Mouse (Mus musculus) kidney, postnatal 14 days (tissue): ENCODE results near the gene Gm10401.
A peak's percentile ranks its signal among the peaks of the same experiment; 100 is the strongest.
"Not testable (repeated sequence)": the region's sequence is repeated elsewhere in the genome, so short reads cannot be mapped to it uniquely, and the experiment has no call there.

Source experiments
- DNase-seq: peaks from one replicate; pipeline ENCODE4 v3.0.0; 2022; ENCODE audit warnings: mixed read lengths

Gm10401 gene

DNA sequence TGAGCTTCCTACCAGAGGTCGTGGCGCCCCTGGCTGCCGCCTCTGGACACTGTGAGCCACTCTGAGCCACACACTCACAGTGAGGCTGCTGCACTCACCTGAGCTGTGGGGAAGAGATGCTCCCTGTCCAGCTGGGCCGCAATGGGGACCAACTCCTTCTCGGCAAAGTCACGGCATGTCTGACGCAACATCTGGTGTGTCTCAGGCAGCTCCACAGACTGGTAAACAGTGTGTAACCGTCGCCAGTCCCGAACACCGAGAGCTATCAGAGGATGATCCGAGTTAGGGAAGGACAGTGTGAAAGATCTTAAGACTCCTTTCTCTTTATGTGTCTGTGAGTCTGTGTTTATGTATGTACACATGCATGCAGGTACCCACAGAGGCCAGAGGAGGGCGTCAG is 19.4 kb upstream of the Gm10401 start:
- DNase-seq, result no peak

DNA sequence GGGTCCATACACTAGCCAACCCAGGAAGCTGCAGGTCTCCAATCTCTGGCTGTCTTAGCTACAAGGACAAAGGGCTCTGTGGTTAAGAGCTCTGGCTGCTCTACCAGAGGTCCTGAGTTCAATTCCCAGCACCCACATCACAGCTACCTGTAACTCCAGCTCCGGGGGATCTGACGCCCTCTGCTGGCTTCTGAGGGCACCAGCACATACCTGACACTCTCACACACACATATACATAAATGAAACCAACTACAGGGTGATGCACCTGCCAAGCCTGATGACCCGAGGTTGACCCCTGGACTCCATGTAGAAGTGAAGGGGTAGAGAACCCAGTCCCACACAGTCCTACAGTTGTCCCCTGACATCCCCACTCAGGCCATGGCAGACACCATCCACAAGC is 18.3 kb upstream of the Gm10401 start:
- no peak for DNase-seq

GRCm38 (mm10) chr5:115114501-115114900 is 16.4 kb upstream of the Gm10401 start:
- no peak for DNase-seq

DNA sequence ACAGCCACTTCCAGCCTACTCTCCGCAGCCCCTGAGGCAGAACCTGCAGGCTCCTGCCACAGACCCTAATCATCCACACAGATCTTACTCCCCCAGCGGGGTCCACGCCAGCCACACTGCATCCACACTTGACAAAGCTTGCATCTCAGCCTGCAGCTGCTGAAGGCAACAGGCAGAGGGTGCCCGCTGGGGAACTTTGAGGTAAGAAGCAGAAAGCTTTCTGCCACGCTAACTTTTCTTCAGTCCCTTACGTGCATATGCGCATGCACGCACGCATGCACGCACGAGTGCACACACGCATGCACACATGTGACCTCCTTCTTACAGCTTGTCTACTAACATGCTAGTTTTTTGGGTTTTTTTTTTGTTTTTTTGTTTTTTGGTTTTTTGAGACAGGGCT is 15.1 kb upstream of the Gm10401 start:
- DNase-seq, result no peak

GRCm38 (mm10) chr5:115111156-115111555 is 13.1 kb upstream of the Gm10401 start:
- no peak for DNase-seq

GRCm38 (mm10) chr5:115103253-115103652 is 5.2 kb upstream of the Gm10401 start:
- DNase-seq, result not testable (repeated sequence)

- DNase-seq, result no peak
Measured at GRCm38 (mm10) chr5:115102231-115102630, 4.1 kb upstream of the Gm10401 start.

DNA sequence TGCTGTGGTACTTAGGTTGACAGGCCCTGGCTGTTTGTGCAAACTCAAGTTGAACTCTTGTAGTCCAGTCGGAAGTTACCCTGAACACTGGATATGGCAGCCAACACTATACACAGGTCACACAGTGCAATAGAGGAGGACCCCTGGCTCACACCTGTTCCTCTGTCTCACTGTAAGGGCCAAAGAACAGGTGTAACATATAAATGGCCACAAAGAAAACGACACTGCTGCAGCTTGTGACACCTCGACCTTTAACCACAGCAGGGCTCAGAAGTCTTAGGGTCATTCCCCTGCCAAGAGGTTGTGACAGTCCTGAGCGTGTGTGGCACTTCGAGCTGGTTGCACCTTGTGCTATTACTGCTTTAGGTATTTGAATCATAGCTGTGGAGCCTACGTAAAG is 2.4 kb upstream of the Gm10401 start:
- no peak for DNase-seq

DNA sequence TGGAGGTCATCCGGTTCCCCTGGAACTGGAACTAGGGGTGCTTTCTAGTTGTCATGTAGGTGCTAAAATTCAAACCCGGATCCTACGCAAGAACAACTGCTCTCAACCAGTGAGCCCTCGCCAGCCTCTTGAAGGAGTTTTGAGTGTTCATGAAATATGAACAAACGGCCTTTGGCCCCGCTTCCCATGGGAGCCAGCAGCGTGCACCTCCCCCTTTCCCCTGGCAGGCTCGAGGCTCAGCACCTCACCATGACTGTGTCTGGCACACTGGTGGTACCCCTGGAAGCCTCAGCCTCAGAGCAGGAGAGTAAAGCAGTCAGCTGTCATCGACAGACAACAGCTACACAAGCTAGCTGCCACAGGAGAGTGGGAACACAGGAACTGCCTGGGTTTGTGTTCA is 1.9 kb upstream of the Gm10401 start:
- DNase-seq, result no peak

GRCm38 (mm10) chr5:115099530-115099929 is 1.4 kb upstream of the Gm10401 start:
- no peak for DNase-seq

GRCm38 (mm10) chr5:115091776-115092175 is 6.3 kb downstream of the Gm10401 start:
- no peak for DNase-seq

GRCm38 (mm10) chr5:115091015-115091414 is 7.1 kb downstream of the Gm10401 start:
- no peak for DNase-seq

GRCm38 (mm10) chr5:115089592-115090268 is 8.4 kb downstream of the Gm10401 start:
- DNase-seq, result no peak

GRCm38 (mm10) chr5:115085675-115086074 is 12.4 kb downstream of the Gm10401 start:
- DNase-seq, result no peak

DNA sequence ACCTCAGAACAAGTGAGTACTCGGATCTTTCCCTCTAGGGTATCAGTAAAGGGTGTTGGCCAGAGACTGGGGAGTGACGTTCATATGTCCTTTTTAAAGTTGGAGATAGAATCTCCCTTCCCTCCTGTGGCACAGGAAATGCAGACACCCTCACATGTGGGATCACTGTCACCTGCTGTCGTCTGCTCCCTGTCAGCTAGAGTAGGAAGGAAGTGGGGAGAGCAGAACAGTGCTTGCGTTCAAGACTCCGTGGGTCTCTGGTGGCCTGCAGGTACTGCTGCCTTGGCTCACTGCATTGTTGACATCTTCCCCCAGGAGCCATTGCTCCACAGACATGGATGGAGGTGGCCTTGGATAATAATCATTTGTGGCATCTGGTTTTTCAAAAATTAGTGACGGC is 14.6 kb downstream of the Gm10401 start:
- DNase-seq, result no peak

- DNase-seq, result no peak
Measured at GRCm38 (mm10) chr5:115081636-115082035, 16.5 kb downstream of the Gm10401 start.

GRCm38 (mm10) chr5:115076144-115076901 is 21.8 kb downstream of the Gm10401 start:
- peak; percentile 72 for DNase-seq

GRCm38 (mm10) chr5:115074749-115075148 is 23.3 kb downstream of the Gm10401 start:
- no peak for DNase-seq

DNA sequence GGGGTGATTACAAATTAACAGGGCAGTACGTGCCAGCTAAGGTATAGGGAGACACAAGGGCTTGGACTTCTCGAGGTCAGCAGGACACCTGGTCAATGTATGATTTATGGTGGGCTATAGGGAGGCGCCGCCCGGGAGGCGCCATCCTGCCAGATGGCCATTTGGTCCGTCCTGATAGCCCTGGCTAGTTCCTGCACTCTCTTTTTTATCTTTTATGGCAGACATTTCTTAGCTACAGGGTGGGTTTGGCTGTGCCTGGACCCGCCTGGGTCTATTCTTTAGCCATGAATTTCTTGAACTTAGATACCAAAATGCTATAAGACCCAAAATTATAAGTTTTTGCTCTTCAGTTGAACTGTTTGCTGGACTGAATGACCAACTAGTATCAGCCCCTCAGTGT is 24.8 kb downstream of the Gm10401 start:
- DNase-seq, result not testable (repeated sequence)

- peak; percentile 20 for DNase-seq
Measured at GRCm38 (mm10) chr5:115072143-115072542, 26.0 kb downstream of the Gm10401 start.

DNA sequence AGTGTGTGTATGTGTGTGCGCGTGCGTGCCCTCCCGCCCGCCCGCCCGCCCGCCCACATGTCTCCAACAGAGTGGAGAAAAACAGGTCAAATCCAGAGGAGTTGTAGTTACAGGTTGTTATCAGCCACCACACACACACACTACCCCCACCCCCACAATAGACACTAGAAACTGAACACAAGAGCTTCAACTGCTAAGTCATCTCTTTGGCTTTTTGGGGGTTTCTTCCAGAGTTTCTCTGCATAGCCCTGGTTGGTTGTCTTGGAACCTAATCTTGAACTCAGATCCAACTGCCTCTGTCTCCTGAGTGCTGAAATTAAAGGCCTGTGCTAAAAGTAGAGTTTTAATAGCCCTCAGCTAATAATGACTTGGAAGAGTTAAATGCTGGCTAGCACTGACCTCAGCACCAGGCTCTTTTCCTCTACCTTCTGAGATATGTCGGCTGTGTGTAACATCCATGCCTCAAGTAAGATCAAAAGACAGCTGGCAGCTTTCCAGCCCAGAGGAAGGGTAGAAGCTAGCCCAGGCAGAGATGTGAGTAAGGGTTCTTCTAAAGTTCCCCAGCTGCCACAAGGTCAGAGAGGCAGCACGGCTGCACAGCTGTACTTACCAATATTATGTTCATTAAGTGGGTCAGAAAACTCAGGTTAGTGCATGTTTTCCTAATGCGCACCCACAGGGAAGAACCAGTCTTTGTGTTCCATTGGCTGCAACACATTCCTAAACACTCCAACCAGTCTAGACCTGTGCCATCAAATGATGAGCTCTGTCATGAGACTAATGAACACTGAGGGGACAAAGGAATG is 26.8 kb downstream of the Gm10401 start:
- peak; percentile 36 for DNase-seq

GRCm38 (mm10) chr5:115070457-115070856 is 27.6 kb downstream of the Gm10401 start:
- DNase-seq, result no peak

DNA sequence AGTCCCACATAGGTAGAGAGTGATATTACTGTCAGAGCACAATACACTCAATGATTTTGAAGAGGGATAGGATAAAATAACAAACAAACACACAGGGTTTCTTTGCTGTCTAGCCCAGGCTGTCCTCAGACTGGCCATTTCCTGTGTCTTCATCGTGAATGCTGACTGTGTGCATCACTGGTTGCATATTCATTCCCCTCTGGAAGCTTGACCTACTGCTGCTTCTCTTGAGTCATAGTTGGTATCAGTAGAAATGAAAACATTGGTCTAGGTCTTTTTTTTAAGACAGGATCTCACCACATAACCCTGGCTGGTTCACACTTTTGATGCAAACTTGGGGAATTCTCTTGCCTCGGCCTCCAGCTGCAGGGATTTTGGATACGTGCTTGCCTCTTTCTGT is 28.5 kb downstream of the Gm10401 start:
- no peak for DNase-seq
